Mouse (Mus musculus) CH12.LX (cell line): ENCODE measurements around the gene Minos1. TPM values are rescaled to one million over a fixed set of nuclear protein-coding genes. Genes with fewer than 3 reads are reported as not detected.

Experiments
- DNase-seq: peaks from one replicate; pipeline ENCODE4 v3.0.0-alpha.2; 2013; ENCODE audit errors: extremely low read depth
- H3K27ac ChIP-seq: 2 replicates; pipeline ENCODE4 v1.5.1; 2012; ENCODE audit warnings: low read depth, mild to moderate bottlenecking, control low read depth, moderate library complexity; ENCODE audit not compliant: insufficient read depth
- H3K27me3 ChIP-seq: replicated peaks from 2 replicates; pipeline ENCODE3; 2012; ENCODE audit warnings: inconsistent platforms
- H3K36me3 ChIP-seq, 2 experiments: replicated peaks in 1 of 2; 2 replicates each; pipeline versions ENCODE3 to v1.6.1; 2012; ENCODE audit warnings: inconsistent platforms in 1 of 2, low read length in 1 of 2, mild to moderate bottlenecking in 1 of 2, mixed read lengths in 1 of 2, moderate library complexity in 1 of 2; ENCODE audit not compliant: control insufficient read depth in 1 of 2, insufficient read depth in 1 of 2
- H3K4me1 ChIP-seq, 2 experiments: 2 replicates each; pipeline ENCODE4 v1.6.1; 2012; ENCODE audit warnings: inconsistent platforms in 1 of 2, moderate library complexity in 1 of 2; ENCODE audit not compliant: insufficient read depth in 2 of 2, control insufficient read depth in 1 of 2
- H3K4me2 ChIP-seq: 2 replicates; pipeline ENCODE4 v1.6.1; 2012; ENCODE audit warnings: low read depth, mild to moderate bottlenecking, control low read depth; ENCODE audit not compliant: poor library complexity, insufficient read depth, severe bottlenecking
- H3K4me3 ChIP-seq, 3 experiments: fragments of 150-350 bp in 1 of 3; sonication (generic) in 1 of 3; replicated peaks in 1 of 3; 2 replicates each; pipeline versions ENCODE3 to v1.5.1; 2011 to 2012; ENCODE audit warnings: low read depth in 2 of 3, low read length in 2 of 3, mild to moderate bottlenecking in 2 of 3, moderate library complexity in 2 of 3, control low read depth in 1 of 3, improper control_type of control experiment in 1 of 3, inconsistent platforms in 1 of 3, mixed read lengths in 1 of 3; ENCODE audit not compliant: poor library complexity in 1 of 3
- H3K79me2 ChIP-seq: replicated peaks from 2 replicates; pipeline ENCODE4 v1.6.1; 2012; ENCODE audit warnings: mild to moderate bottlenecking, moderate library complexity; ENCODE audit not compliant: control insufficient read depth, poor library complexity, insufficient read depth, severe bottlenecking; ENCODE audit errors: extremely low read depth
- H3K9ac ChIP-seq: 2 replicates; pipeline ENCODE4 v1.6.1; 2012; ENCODE audit warnings: low read depth, mild to moderate bottlenecking, control low read depth, moderate library complexity; ENCODE audit not compliant: insufficient read depth
- H3K9me3 ChIP-seq: replicated peaks from 2 replicates; pipeline ENCODE3; 2012; ENCODE audit warnings: low read length, inconsistent platforms, mixed read lengths
- CHD1 ChIP-seq: IDR thresholded peaks from 2 replicates; pipeline ENCODE4 v1.6.1; 2012; ENCODE audit warnings: low read depth, low read length, improper control_type of control experiment, inconsistent platforms
- CHD2 ChIP-seq: IDR thresholded peaks from 2 replicates; pipeline ENCODE4 v1.6.1; 2011; ENCODE audit warnings: low read length, improper control_type of control experiment
- CTCF ChIP-seq, 2 experiments: IDR thresholded peaks in 1 of 2; conservative IDR thresholded peaks in 1 of 2; 2 replicates each; pipeline ENCODE4 v1.5.1; 2011 to 2012; ENCODE audit warnings: low read depth in 2 of 2, low read length in 2 of 2, improper control_type of control experiment in 1 of 2, inconsistent platforms in 1 of 2, mild to moderate bottlenecking in 1 of 2, moderate library complexity in 1 of 2
- E2F4 ChIP-seq: IDR thresholded peaks from 2 replicates; pipeline ENCODE4 v1.6.1; 2011; ENCODE audit warnings: low read depth, low read length, improper control_type of control experiment; ENCODE audit not compliant: insufficient replicate concordance
- ELF1 ChIP-seq: IDR thresholded peaks from 2 replicates; pipeline ENCODE4 v1.6.1; 2014; ENCODE audit warnings: low read depth, mild to moderate bottlenecking, inconsistent platforms, low read length, improper control_type of control experiment
- EP300 ChIP-seq: IDR thresholded peaks from 2 replicates; pipeline ENCODE4 v1.6.1; 2011; ENCODE audit warnings: low read length, improper control_type of control experiment
- ETS1 ChIP-seq: conservative IDR thresholded peaks from 2 replicates; pipeline ENCODE4 v1.6.1; 2012; ENCODE audit warnings: low read depth, mild to moderate bottlenecking, inconsistent platforms, low read length, improper control_type of control experiment, moderate library complexity
- HCFC1 ChIP-seq: IDR thresholded peaks from 2 replicates; pipeline ENCODE4 v1.6.1; 2012; ENCODE audit warnings: low read depth, mild to moderate bottlenecking, inconsistent platforms, low read length, improper control_type of control experiment
- IRF4 ChIP-seq: IDR thresholded peaks from 2 replicates; pipeline ENCODE4 v1.6.1; 2014; ENCODE audit warnings: low read depth, mild to moderate bottlenecking, inconsistent platforms, low read length, improper control_type of control experiment
- JUND ChIP-seq: conservative IDR thresholded peaks from 2 replicates; pipeline ENCODE4 v1.6.1; 2011; ENCODE audit warnings: low read depth, low read length, improper control_type of control experiment
- KAT2A ChIP-seq: IDR thresholded peaks from 2 replicates; pipeline ENCODE4 v1.6.1; 2012; ENCODE audit warnings: low read length, improper control_type of control experiment, inconsistent platforms; ENCODE audit not compliant: insufficient replicate concordance
- MAFK ChIP-seq: IDR thresholded peaks from 2 replicates; pipeline ENCODE4 v1.6.1; 2011; ENCODE audit warnings: low read length, improper control_type of control experiment; ENCODE audit not compliant: insufficient replicate concordance
- MXI1 ChIP-seq: IDR thresholded peaks from 2 replicates; pipeline ENCODE4 v1.6.1; 2011; ENCODE audit warnings: mild to moderate bottlenecking, low read depth, low read length, improper control_type of control experiment
- MYC ChIP-seq: IDR thresholded peaks from 2 replicates; pipeline ENCODE4 v1.6.1; 2011; ENCODE audit warnings: low read depth, mild to moderate bottlenecking, improper control_type of control experiment, low read length
- NELFE ChIP-seq: IDR thresholded peaks from 2 replicates; pipeline ENCODE4 v1.6.1; 2011; ENCODE audit warnings: low read depth, low read length, improper control_type of control experiment
- NRF1 ChIP-seq: IDR thresholded peaks from 2 replicates; pipeline ENCODE4 v1.6.1; 2014; ENCODE audit warnings: low read depth, mild to moderate bottlenecking, inconsistent platforms, low read length, improper control_type of control experiment, moderate library complexity
- PAX5 ChIP-seq: IDR thresholded peaks from 2 replicates; pipeline ENCODE4 v1.6.1; 2012; ENCODE audit warnings: low read length, inconsistent platforms, mixed read lengths
- POLR2A ChIP-seq: IDR thresholded peaks from 2 replicates; pipeline ENCODE4 v1.6.1; 2011; ENCODE audit warnings: low read depth, mild to moderate bottlenecking, improper control_type of control experiment, low read length
- RAD21 ChIP-seq: IDR thresholded peaks from 2 replicates; pipeline ENCODE4 v1.6.1; 2011; ENCODE audit warnings: low read depth, mild to moderate bottlenecking, low read length, improper control_type of control experiment, moderate library complexity
- TCF12 ChIP-seq: IDR thresholded peaks from 2 replicates; pipeline ENCODE4 v1.6.1; 2014; ENCODE audit warnings: low read depth, mild to moderate bottlenecking, inconsistent platforms, low read length, improper control_type of control experiment
- USF1 ChIP-seq: IDR thresholded peaks from 2 replicates; pipeline ENCODE4 v1.6.1; 2014; ENCODE audit warnings: low read depth, mild to moderate bottlenecking, inconsistent platforms, low read length, improper control_type of control experiment
- ZC3H11A ChIP-seq: IDR thresholded peaks from 2 replicates; pipeline ENCODE4 v1.6.1; 2012; ENCODE audit warnings: low read depth, mild to moderate bottlenecking, inconsistent platforms, low read length, improper control_type of control experiment
- ZKSCAN1 ChIP-seq: IDR thresholded peaks from 2 replicates; pipeline ENCODE4 v1.6.1; 2012; ENCODE audit warnings: low read depth, inconsistent platforms, low read length, improper control_type of control experiment, borderline replicate concordance
- ZMIZ1 ChIP-seq: IDR thresholded peaks from 2 replicates; pipeline ENCODE4 v1.6.1; 2012; ENCODE audit warnings: low read depth, mild to moderate bottlenecking, inconsistent platforms, low read length, improper control_type of control experiment
- dilution Hi-C: fragments of 300-500 bp; cut with MboI; formaldehyde crosslinking; loops from 2 replicates; pipeline ENCODE4 v1.14.3; 2020; ENCODE audit warnings: low sequenced_read_pairs; ENCODE audit not compliant: extremely low pct_unique_long_range_greater_than_20kb, extremely low pct_ligation_motif_present
- in situ Hi-C: fragments of 300-500 bp; cut with MboI; formaldehyde crosslinking; loops from 3 replicates; pipeline ENCODE4 v1.14.3; 2019; ENCODE audit warnings: low sequenced_read_pairs, low pct_ligation_motif_present, low pct_unique_long_range_greater_than_20kb, mixed read lengths
- polyA plus RNA-seq: library from polyadenylated mRNA; unstranded; fragments of >175 nt; gene quantifications from 2 replicates; pipeline ENCODE4 v1.2.1, GENCODE M21; 2012; ENCODE audit warnings: low read depth; ENCODE audit not compliant: insufficient read length
- total RNA-seq, 2 experiments: library from RNA; depleted of rRNA; stranded (reverse); fragments of 300-350 nt in 1 of 2; fragments of >200 nt in 1 of 2; gene quantifications; 2 replicates each; pipeline ENCODE4 v1.2.3; 2012 to 2014

Minos1 gene
- total and polyA plus RNA-seq, 3 experiments, result 39.2 to 418 (median 151) TPM

DNA sequence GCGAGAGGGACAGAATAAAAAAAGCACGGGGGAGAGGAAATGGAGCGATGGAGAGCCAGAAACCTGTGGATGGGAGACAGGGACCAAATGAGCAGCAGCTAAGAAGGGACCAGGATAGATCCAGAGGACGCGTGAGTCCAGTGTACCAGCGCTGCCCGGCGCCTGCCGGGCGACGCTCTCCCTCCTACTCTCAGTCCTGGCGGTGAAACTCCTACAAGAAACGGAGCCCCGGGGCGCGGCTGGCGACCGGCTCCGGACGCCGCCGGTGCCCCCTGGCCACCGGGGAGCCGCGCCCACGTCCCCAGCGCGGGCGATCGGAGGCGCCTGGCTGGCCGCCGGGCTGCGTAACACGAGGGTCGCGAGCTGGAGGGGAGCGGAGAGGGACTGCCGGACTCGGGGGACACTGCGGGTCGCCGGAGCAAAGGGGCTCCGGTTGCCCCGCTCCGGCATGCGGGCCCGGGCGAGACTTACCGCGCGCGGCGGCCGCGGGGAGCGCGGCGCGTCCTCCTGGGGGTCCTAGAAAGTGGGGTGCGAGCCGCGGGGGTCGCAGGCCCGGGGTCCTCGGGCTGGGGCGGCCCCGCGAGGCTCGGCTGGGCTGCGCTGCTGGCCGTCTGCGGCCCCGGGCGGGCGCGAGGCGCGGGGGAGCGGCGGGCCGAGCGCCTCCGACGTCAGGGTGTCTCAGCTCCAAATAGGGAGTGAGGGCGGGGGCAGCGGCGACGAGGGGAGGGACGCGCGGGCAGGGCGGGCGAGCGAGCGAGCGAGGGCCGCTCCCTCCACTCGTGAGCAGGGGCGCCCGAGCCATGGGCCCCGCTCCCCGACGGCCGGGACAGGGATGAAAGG lies 38.3 kb downstream of the Minos1 start, which contains the start of gene Nbl1:
Gene Nbl1, minus strand, starts transcription at position 638 of the 840 bp plus-strand sequence.
- in situ Hi-C loops, result no loop called here
- dilution Hi-C loops, result no loop called here
- Histone ChIP-seq H3K79me2 (no peaks in the 10 kb centered on the region), H3K9ac (no peak within 1 kb of the TSS), H3K27me3 (no peaks in the 10 kb centered on the region), H3K4me2 (peak within 1 kb of the TSS; percentile 69), H3K9me3 (peaks cover 15% of the 10 kb centered on the region), H3K27ac (no peak within 1 kb of the TSS), H3K4me1 (peaks cover 0 to 7% of the 10 kb centered on the region in 2 experiments; a peak in 2 of 4 replicates), H3K4me3 (no peak within 1 kb of the TSS), H3K36me3 (no peaks in the 10 kb centered on the region)
- no peak for DNase-seq
- no peak for TF ChIP-seq MAFK
- no peak for TF ChIP-seq IRF4
- TF ChIP-seq PAX5, result no peak
- TF ChIP-seq CTCF (conservative IDR thresholded peaks at IDR 0.05 in 1 of 2, IDR thresholded peaks at IDR 0.05 in 1 of 2; ENCODE audit: low read depth in 2 of 2, low read length in 2 of 2), result no peak
- TF ChIP-seq ELF1, result no peak
- no peak for TF ChIP-seq ETS1
- no peak for TF ChIP-seq CHD2
- TF ChIP-seq CHD1, result no peak
- no peak for TF ChIP-seq JUND
- TF ChIP-seq ZC3H11A, result no peak

- dilution Hi-C loops, result no loop called here
- no peak for TF ChIP-seq MAFK
- TF ChIP-seq CTCF (conservative IDR thresholded peaks at IDR 0.05 in 1 of 2, IDR thresholded peaks at IDR 0.05 in 1 of 2; ENCODE audit: low read depth in 2 of 2, low read length in 2 of 2), result no peak
- TF ChIP-seq MXI1, result no peak
- TF ChIP-seq MYC, result no peak
- no peak for TF ChIP-seq EP300
- TF ChIP-seq ZMIZ1, result no peak
- no peak for TF ChIP-seq ZKSCAN1
- TF ChIP-seq HCFC1, result no peak
- no peak for TF ChIP-seq TCF12
- no peak for TF ChIP-seq NRF1
- TF ChIP-seq E2F4, result no peak
- TF ChIP-seq KAT2A, result no peak
- TF ChIP-seq USF1, result no peak
- TF ChIP-seq RAD21, result no peak
- TF ChIP-seq NELFE, result no peak
- TF ChIP-seq POLR2A, result no peak
- no peak for TF ChIP-seq ELF1
Measured at GRCm38 (mm10) chr4:139091478-139092355, 39.2 kb downstream of the Minos1 start.

More at GRCm38 (mm10) chr4:139091478-139092355, 39.2 kb downstream of the Minos1 start:
- H3K36me3 ChIP-seq, result no peaks in the 10 kb centered on the region
- no peak for DNase-seq
- H3K27me3 ChIP-seq, result no peaks in the 10 kb centered on the region
- in situ Hi-C loops, result no loop called here
- H3K4me3 ChIP-seq, result no peak overlapping the region
- peaks cover 15% of the 10 kb centered on the region for H3K9me3 ChIP-seq
- H3K79me2 ChIP-seq, result no peaks in the 10 kb centered on the region
- H3K4me1 ChIP-seq, result peaks cover 5 to 16% of the 10 kb centered on the region in 2 experiments; a peak in 3 of 4 replicates
- H3K27ac ChIP-seq, result no peak overlapping the region
- peak overlapping the region; percentile 69 for H3K4me2 ChIP-seq
- H3K9ac ChIP-seq, result no peak overlapping the region
